Mouse (Mus musculus) heart, postnatal 0 days (tissue): Measurements from ENCODE around the gene Rbfox2.

Experiments
- CTCF ChIP-seq: IDR thresholded peaks from 2 replicates; pipeline ENCODE4 v1.5.1; 2016; ENCODE audit warnings: antibody characterized with exemption, control low read depth, low read depth
- EP300 ChIP-seq: IDR thresholded peaks from 2 replicates; pipeline ENCODE4 v1.6.1; 2016; ENCODE audit warnings: antibody characterized with exemption, low read depth

DNA sequence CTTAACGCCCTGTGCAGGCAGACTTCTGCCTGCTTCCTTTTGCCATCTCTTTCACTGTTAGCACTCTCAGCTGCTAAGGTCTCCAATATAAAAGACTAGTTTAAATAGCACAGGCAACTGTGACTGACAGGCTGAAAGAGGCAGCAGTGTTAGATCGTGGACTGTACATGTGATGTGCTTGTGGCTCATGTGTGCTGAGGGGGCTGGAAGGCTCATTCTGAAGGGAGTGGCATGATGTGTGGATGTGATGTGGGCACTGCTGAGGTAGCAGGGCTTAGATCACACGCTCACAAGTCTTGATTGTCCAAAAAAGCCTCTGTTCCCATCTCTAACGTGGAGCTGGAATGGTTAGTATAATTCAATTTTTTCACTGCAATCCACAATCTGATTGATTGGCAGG is 215.4 kb downstream of the Rbfox2 start:
- TF ChIP-seq CTCF (no peak), EP300 (no peak)
